Mouse (Mus musculus): ENCODE data around the gene Pmis2. TPM values are rescaled to one million over a fixed set of nuclear protein-coding genes. Genes with fewer than 3 reads are reported as not detected.

Pmis2 gene
- total and polyA plus RNA-seq, 3 experiments, result not detected

- DNase-seq, result no peak
Measured at GRCm38 (mm10) chr7:30633762-30634412, 37.5 kb downstream of the Pmis2 start.

GRCm38 (mm10) chr7:30629013-30629412 lies 42.4 kb downstream of the Pmis2 start:
- no peak for DNase-seq

- no peak for DNase-seq
Measured at GRCm38 (mm10) chr7:30626647-30627046, 44.8 kb downstream of the Pmis2 start.

GRCm38 (mm10) chr7:30625530-30626384 lies 45.6 kb downstream of the Pmis2 start, which contains the start of gene Cox6b1:
Gene Cox6b1 (minus strand): TSS chr7:30626151.
- DNase-seq, result peak; percentile 91

Other genes with a start within 250 kb of the Pmis2 start
Only the 30 nearest of the 32 such genes appear.
- gene Aplp1, start 226.1 kb downstream of the Pmis2 start, total RNA-seq (2021), result 10 to 100 TPM; 22.7 to 43.2 TPM
- 37.7 and 54.1 TPM in 2 replicates for gene Aplp1, start 226.1 kb downstream of the Pmis2 start, polyA plus RNA-seq (2012; rRNA removed)
- not detected for gene Kirrel2, start 213.9 kb downstream of the Pmis2 start, total RNA-seq (2021)
- not detected in 2 replicates for gene Kirrel2, start 213.9 kb downstream of the Pmis2 start, polyA plus RNA-seq (2012; rRNA removed)
- not detected for gene Nphs1, start 213.3 kb downstream of the Pmis2 start, total RNA-seq (2021)
- gene Nphs1, start 213.3 kb downstream of the Pmis2 start, polyA plus RNA-seq (2012; rRNA removed), result not detected in 2 replicates
- gene Prodh2, start 178.0 kb downstream of the Pmis2 start, total RNA-seq (2021), result under 1 TPM in 1 of 2 experiments, not detected in 1; 0.86 TPM
- gene Prodh2, start 178.0 kb downstream of the Pmis2 start, polyA plus RNA-seq (2012; rRNA removed), result 0.10 TPM in 1 of 2 replicates, not detected in the other
- 1 to 10 TPM; 2.2 to 3.1 TPM for gene Arhgap33, start 136.5 kb downstream of the Pmis2 start, total RNA-seq (2021)
- gene Arhgap33, start 136.5 kb downstream of the Pmis2 start, polyA plus RNA-seq (2012; rRNA removed), result 20.3 and 23.2 TPM in 2 replicates
- 10 to 100 TPM; 22.4 to 38.7 TPM for gene Hspb6, start 119.4 kb downstream of the Pmis2 start, total RNA-seq (2021)
- gene Hspb6, start 119.4 kb downstream of the Pmis2 start, polyA plus RNA-seq (2012; rRNA removed), result 96.2 and 110 TPM in 2 replicates
- 1 to 10 TPM; 6.8 to 7.0 TPM for gene Proser3, start 119.3 kb downstream of the Pmis2 start, total RNA-seq (2021)
- gene Proser3, start 119.3 kb downstream of the Pmis2 start, polyA plus RNA-seq (2012; rRNA removed), result 10.4 and 10.8 TPM in 2 replicates
- gene Lin37, start 111.8 kb downstream of the Pmis2 start, total RNA-seq (2021), result 10 to 100 TPM; 43.7 to 71.4 TPM
- gene Lin37, start 111.8 kb downstream of the Pmis2 start, polyA plus RNA-seq (2012; rRNA removed), result 47.5 and 53.5 TPM in 2 replicates
- 10 to 100 TPM; 73.3 to 92.5 TPM for gene U2af1l4, start 108.3 kb downstream of the Pmis2 start, total RNA-seq (2021)
- 80.1 and 92.3 TPM in 2 replicates for gene U2af1l4, start 108.3 kb downstream of the Pmis2 start, polyA plus RNA-seq (2012; rRNA removed)
- 1 to 10 TPM; 3.6 to 4.8 TPM for gene Gm49396, start 108.3 kb downstream of the Pmis2 start, total RNA-seq (2021)
- 0.93 and 1.7 TPM in 2 replicates for gene Gm49396, start 108.3 kb downstream of the Pmis2 start, polyA plus RNA-seq (2012; rRNA removed)
- 100 to 1,000 TPM; 185 to 190 TPM for gene Psenen, start 108.0 kb downstream of the Pmis2 start, total RNA-seq (2021)
- 88.6 and 123 TPM in 2 replicates for gene Psenen, start 108.0 kb downstream of the Pmis2 start, polyA plus RNA-seq (2012; rRNA removed)
- 1 to 10 TPM; 3.0 to 3.8 TPM for gene Igflr1, start 106.2 kb downstream of the Pmis2 start, total RNA-seq (2021)
- gene Igflr1, start 106.2 kb downstream of the Pmis2 start, polyA plus RNA-seq (2012; rRNA removed), result 6.9 and 10.1 TPM in 2 replicates
- gene Kmt2b, start 82.9 kb downstream of the Pmis2 start, total RNA-seq (2021), result 10 to 100 TPM; 28.5 to 41.4 TPM
- gene Kmt2b, start 82.9 kb downstream of the Pmis2 start, polyA plus RNA-seq (2012; rRNA removed), result 50.2 and 50.4 TPM in 2 replicates
- under 1 TPM in 1 of 2 experiments, not detected in 1; 0.46 TPM for gene Zbtb32, start 72.7 kb downstream of the Pmis2 start, total RNA-seq (2021)
- 0.44 and 0.45 TPM in 2 replicates for gene Zbtb32, start 72.7 kb downstream of the Pmis2 start, polyA plus RNA-seq (2012; rRNA removed)
- under 1 TPM in 1 of 2 experiments, not detected in 1; 0.21 TPM for gene Upk1a, start 58.8 kb downstream of the Pmis2 start, total RNA-seq (2021)
- 1.3 and 1.5 TPM in 2 replicates for gene Upk1a, start 58.8 kb downstream of the Pmis2 start, polyA plus RNA-seq (2012; rRNA removed)
- gene Cox6b1, start 45.5 kb downstream of the Pmis2 start, total RNA-seq (2021), result 1,000 to 10,000 TPM; 1,292 to 2,642 TPM
- 223 and 275 TPM in 2 replicates for gene Cox6b1, start 45.5 kb downstream of the Pmis2 start, polyA plus RNA-seq (2012; rRNA removed)
- not detected for gene Etv2, start 35.8 kb downstream of the Pmis2 start, total RNA-seq (2021)
- not detected in 2 replicates for gene Etv2, start 35.8 kb downstream of the Pmis2 start, polyA plus RNA-seq (2012; rRNA removed)
- 10 to 100 TPM; 78.0 to 81.9 TPM for gene Rbm42, start 21.3 kb downstream of the Pmis2 start, total RNA-seq (2021)
- 125 and 139 TPM in 2 replicates for gene Rbm42, start 21.3 kb downstream of the Pmis2 start, polyA plus RNA-seq (2012; rRNA removed)
- gene Haus5, start 6.6 kb downstream of the Pmis2 start, total RNA-seq (2021), result 10 to 100 TPM in 1 of 2 experiments, 1 to 10 TPM in 1; 6.2 to 10.7 TPM
- gene Haus5, start 6.6 kb downstream of the Pmis2 start, polyA plus RNA-seq (2012; rRNA removed), result 6.3 and 6.9 TPM in 2 replicates
- 1 to 10 TPM; 3.5 to 5.7 TPM for gene 2200002J24Rik, start 27.3 kb upstream of the Pmis2 start, total RNA-seq (2021)
- gene 2200002J24Rik, start 27.3 kb upstream of the Pmis2 start, polyA plus RNA-seq (2012; rRNA removed), result 12.5 and 12.7 TPM in 2 replicates
- gene Atp4a, start 40.6 kb upstream of the Pmis2 start, total RNA-seq (2021), result 1 to 10 TPM; 2.0 to 3.0 TPM
- 3.3 and 3.9 TPM in 2 replicates for gene Atp4a, start 40.6 kb upstream of the Pmis2 start, polyA plus RNA-seq (2012; rRNA removed)
- gene Tmem147, start 57.9 kb upstream of the Pmis2 start, total RNA-seq (2021), result 100 to 1,000 TPM; 193 to 234 TPM
- gene Tmem147, start 57.9 kb upstream of the Pmis2 start, polyA plus RNA-seq (2012; rRNA removed), result 333 and 341 TPM in 2 replicates
- not detected for gene Gapdhs, start 72.1 kb upstream of the Pmis2 start, total RNA-seq (2021)
- not detected in 2 replicates for gene Gapdhs, start 72.1 kb upstream of the Pmis2 start, polyA plus RNA-seq (2012; rRNA removed)
- gene Sbsn, start 79.9 kb upstream of the Pmis2 start, total RNA-seq (2021), result 100 to 1,000 TPM; 269 to 540 TPM
- 71.3 and 81.0 TPM in 2 replicates for gene Sbsn, start 79.9 kb upstream of the Pmis2 start, polyA plus RNA-seq (2012; rRNA removed)
- gene Dmkn, start 92.2 kb upstream of the Pmis2 start, total RNA-seq (2021), result 1 to 10 TPM; 3.9 to 5.9 TPM
- 3.5 and 7.6 TPM in 2 replicates for gene Dmkn, start 92.2 kb upstream of the Pmis2 start, polyA plus RNA-seq (2012; rRNA removed)
- gene Krtdap, start 116.3 kb upstream of the Pmis2 start, total RNA-seq (2021), result not detected
- not detected in 2 replicates for gene Krtdap, start 116.3 kb upstream of the Pmis2 start, polyA plus RNA-seq (2012; rRNA removed)
- gene Ffar2, start 152.2 kb upstream of the Pmis2 start, total RNA-seq (2021), result 1 to 10 TPM; 1.5 to 8.9 TPM
- 5.7 and 16.5 TPM in 2 replicates for gene Ffar2, start 152.2 kb upstream of the Pmis2 start, polyA plus RNA-seq (2012; rRNA removed)
- gene Ffar3, start 184.6 kb upstream of the Pmis2 start, total RNA-seq (2021), result under 1 TPM; 0.26 to 0.59 TPM
- 0.30 and 1.1 TPM in 2 replicates for gene Ffar3, start 184.6 kb upstream of the Pmis2 start, polyA plus RNA-seq (2012; rRNA removed)
- gene Ffar1, start 190.0 kb upstream of the Pmis2 start, total RNA-seq (2021), result not detected
- not detected in 2 replicates for gene Ffar1, start 190.0 kb upstream of the Pmis2 start, polyA plus RNA-seq (2012; rRNA removed)
- gene Cd22, start 208.7 kb upstream of the Pmis2 start, total RNA-seq (2021), result under 1 TPM; 0.40 to 0.97 TPM
- 0.45 and 0.57 TPM in 2 replicates for gene Cd22, start 208.7 kb upstream of the Pmis2 start, polyA plus RNA-seq (2012; rRNA removed)

Measured in adrenal gland, adult 2 months (tissue).